Mouse (Mus musculus) left cerebral cortex, postnatal 25 days (tissue): ENCODE data around the gene Atmin. TPM values are rescaled to one million over a fixed set of nuclear protein-coding genes. Genes with fewer than 3 reads are reported as not detected.

Source experiments
- total RNA-seq, 2 experiments: library from RNA; stranded (reverse); gene quantifications; 2 replicates each; pipeline ENCODE4 v1.2.3; 2021

Gene Atmin
- total RNA-seq, 2 experiments from 2014 or later, result 60.8 to 62.8 TPM

Other genes starting within 250 kb of the Atmin start
- 10 to 100 TPM; 20.2 to 28.4 TPM for gene Cdyl2, start 210.4 kb upstream of the Atmin start, total RNA-seq
- gene Cmc2, start 21.9 kb upstream of the Atmin start, total RNA-seq, result 10 to 100 TPM; 15.9 to 20.2 TPM
- gene Cenpn, start 21.7 kb upstream of the Atmin start, total RNA-seq, result 1 to 10 TPM; 1.3 to 1.6 TPM
- 10 to 100 TPM; 11.1 to 13.3 TPM for gene 1700030J22Rik, start 35.6 kb downstream of the Atmin start, total RNA-seq
- 10 to 100 TPM; 35.3 to 39.1 TPM for gene Gcsh, start 50.1 kb downstream of the Atmin start, total RNA-seq
- gene Pkd1l2, start 139.1 kb downstream of the Atmin start, total RNA-seq, result under 1 TPM in 1 of 2 experiments, not detected in 1; 0.07 TPM
- not detected for gene Bco1, start 152.5 kb downstream of the Atmin start, total RNA-seq
- gene Gan, start 214.7 kb downstream of the Atmin start, total RNA-seq, result 10 to 100 TPM; 16.8 to 17.9 TPM